Mouse (Mus musculus): ENCODE results near the gene Hrct1. TPM values are rescaled to one million over a fixed set of nuclear protein-coding genes. Genes with fewer than 3 reads are reported as not detected.

Hrct1 gene
- polyA plus RNA-seq, 1 experiment from 2014 or later = 1.3 TPM

DNA sequence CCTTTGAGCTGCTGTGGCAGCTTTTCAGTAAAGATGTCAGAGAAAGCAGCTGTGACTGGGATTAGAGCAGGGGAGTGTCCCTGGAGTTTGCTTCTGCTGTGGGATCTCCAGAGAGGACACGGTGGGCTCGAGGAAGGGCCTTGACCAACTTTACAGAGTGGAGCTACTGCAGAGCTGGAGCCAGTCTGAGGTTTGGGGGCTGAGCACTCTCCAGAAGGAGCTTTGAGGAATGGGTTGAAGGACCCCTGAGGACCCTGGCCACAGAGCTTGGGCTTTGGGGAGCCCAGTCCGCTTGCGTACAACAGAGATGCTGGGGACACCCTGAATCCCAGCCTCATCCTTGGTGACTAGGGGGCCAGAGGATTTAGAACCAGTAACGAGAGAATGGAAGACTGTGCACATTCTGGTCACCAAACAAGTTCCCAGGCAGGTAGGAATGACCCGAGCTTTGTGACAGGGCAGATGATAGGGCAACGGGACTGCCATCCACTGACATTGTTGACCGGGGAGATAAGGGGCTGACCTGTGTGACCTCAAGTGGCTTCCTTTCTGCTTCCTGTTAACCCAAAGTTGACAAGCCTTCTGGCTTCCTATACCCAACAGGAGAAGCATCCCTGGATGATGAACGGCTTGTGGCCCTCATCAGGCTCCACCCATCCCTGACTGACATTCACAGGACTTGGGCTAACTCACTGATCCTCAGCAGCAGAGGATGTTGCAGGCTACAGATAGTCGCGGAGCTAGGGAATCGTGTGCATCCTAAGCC, 577 bp upstream of the Hrct1 start:
- H3K4me2 ChIP-seq (replicated peaks; ENCODE audit: low read depth, low read length) = no peak overlapping the region
- ATAC-seq (ENCODE audit: low FRiP score, low TSS enrichment) = peak; percentile 16; the same call in 1 of the 2 replicates
- H3K9ac ChIP-seq (replicated peaks; ENCODE audit: low read length) = no peak overlapping the region
- H3K4me1 ChIP-seq (ENCODE audit: insufficient read depth, low read length) = peaks cover 31% of the 10 kb centered on the region
- H3K27me3 ChIP-seq (ENCODE audit: insufficient read depth, low read length) = no peaks in the 10 kb centered on the region
- no peaks in the 10 kb centered on the region for H3K36me3 ChIP-seq (ENCODE audit: insufficient read depth, low read length)
- H3K9me3 ChIP-seq (ENCODE audit: low read length) = no peaks in the 10 kb centered on the region
- H3K27ac ChIP-seq (ENCODE audit: low read length) = no peak overlapping the region
- WGBS = 67% methylated on average over 12 of the region's 12 CpGs
- H3K4me3 ChIP-seq (ENCODE audit: low read length) = no peak overlapping the region

DNA sequence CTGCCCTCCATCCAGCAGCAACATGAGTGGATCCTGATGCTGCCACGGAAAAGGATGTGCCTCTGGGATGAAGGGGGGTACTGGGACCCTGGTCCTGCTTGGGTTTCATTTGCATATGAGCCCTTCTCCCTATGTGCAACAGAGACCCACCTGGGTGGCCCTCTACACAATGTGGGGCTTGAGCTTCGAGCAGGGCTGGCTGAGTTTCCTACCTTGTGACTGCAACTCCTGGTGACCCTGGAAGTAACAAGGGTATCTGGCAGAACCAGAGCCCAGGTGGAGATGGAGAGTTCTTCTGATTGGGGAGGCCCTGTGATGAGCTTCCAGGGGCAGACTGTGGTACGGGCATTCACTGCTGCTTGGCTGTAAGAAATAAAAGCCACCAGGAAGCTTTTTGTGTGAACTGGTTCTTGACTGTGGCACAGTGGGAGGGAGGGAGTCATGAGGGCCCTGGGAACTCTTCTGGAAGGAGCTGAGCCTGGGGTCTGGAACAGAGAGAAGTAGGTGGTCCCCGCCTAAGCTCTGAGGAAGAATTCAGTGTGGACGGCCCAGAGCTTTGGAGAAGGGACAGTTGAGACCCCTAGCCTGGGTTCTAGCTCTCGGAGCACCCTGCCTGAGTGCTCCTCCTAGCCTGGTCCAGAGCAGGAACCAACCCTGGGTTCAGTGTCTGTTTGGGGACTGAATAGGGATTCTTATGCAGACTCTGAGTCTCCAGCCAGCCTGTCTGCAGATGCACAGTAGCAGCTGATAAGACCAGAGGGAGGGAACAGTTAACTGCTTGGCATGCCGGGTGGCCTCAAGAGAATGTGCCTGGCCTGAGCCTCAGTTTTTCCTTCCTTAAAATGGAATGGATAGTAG, 959 bp downstream of the Hrct1 start:
- 77% methylated on average over 7 of the region's 7 CpGs for WGBS
- H3K4me1 ChIP-seq (ENCODE audit: insufficient read depth, low read length) = peaks cover 31% of the 10 kb centered on the region

DNA sequence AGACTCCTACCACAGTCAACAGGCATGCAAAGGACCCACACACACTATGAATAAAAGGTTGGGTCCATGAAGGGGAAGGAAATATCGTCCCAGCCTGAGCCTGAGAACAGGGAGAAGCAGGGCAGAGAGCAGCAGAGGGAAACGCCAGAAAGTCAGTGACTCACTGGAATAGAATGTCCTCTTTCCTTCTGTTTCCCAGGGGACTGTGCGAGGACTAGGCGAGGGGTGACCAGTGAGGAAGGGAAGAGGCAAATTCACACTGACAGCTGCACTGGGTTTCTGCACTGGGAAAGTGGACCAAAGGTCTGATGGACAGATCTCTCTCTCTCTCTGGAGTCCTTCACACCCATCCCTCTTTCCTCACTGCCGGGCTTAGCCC, 1.6 kb downstream of the Hrct1 start:
- Histone ChIP-seq H3K9ac (replicated peaks; ENCODE audit: low read length) (no peak overlapping the region; the same call in 1 of the 2 replicates), H3K36me3 (ENCODE audit: insufficient read depth, low read length) (no peaks in the 10 kb centered on the region), H3K4me3 (ENCODE audit: low read length) (no peak overlapping the region), H3K4me2 (replicated peaks; ENCODE audit: low read depth, low read length) (no peak overlapping the region), H3K9me3 (ENCODE audit: low read length) (no peaks in the 10 kb centered on the region), H3K27ac (ENCODE audit: low read length) (peak overlapping the region; percentile 84), H3K4me1 (ENCODE audit: insufficient read depth, low read length) (peaks cover 31% of the 10 kb centered on the region), H3K27me3 (ENCODE audit: insufficient read depth, low read length) (no peaks in the 10 kb centered on the region)
- 33% methylated on average over 5 of the region's 5 CpGs for WGBS
- ATAC-seq (ENCODE audit: low FRiP score, low TSS enrichment) = peak; percentile 57

More for the DNA sequence above, 959 bp downstream of the Hrct1 start:
- H3K36me3 ChIP-seq (ENCODE audit: insufficient read depth, low read length) = no peaks in the 10 kb centered on the region
- H3K4me3 ChIP-seq (ENCODE audit: low read length) = no peak overlapping the region
- H3K9me3 ChIP-seq (ENCODE audit: low read length) = no peaks in the 10 kb centered on the region
- no peak for ATAC-seq (ENCODE audit: low FRiP score, low TSS enrichment)
- no peak overlapping the region for H3K4me2 ChIP-seq (replicated peaks; ENCODE audit: low read depth, low read length)
- no peaks in the 10 kb centered on the region for H3K27me3 ChIP-seq (ENCODE audit: insufficient read depth, low read length)
- peak overlapping the region; percentile 84 for H3K27ac ChIP-seq (ENCODE audit: low read length)
- no peak overlapping the region; the same call in 1 of the 2 replicates for H3K9ac ChIP-seq (replicated peaks; ENCODE audit: low read length)

DNA sequence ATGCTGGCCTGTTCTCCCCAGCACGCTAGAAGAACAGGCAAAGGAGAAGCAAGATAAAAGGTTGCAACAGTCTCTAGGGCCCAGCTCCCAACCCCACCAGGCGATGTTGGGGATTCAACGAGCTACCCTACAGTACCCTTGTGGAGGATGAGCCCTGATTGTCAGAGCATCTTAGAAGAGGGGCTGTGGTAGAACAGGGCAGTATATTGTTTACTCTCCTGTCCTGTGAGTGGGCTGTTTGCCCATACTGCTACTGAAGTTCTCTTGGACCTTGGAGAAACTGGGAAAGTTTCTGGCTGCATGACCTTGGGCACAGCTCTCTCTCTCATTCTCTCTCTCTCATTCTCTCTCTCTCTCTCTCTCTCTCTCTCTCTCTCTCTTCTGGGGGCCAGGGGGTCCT, 2.1 kb downstream of the Hrct1 start:
- no peaks in the 10 kb centered on the region for H3K9me3 ChIP-seq (ENCODE audit: low read length)
- H3K4me2 ChIP-seq (replicated peaks; ENCODE audit: low read depth, low read length) = no peak overlapping the region
- no peaks in the 10 kb centered on the region for H3K27me3 ChIP-seq (ENCODE audit: insufficient read depth, low read length)
- H3K27ac ChIP-seq (ENCODE audit: low read length) = peak overlapping the region; percentile 84
- peak overlapping the region; percentile 7; the same call in 1 of the 2 replicates for H3K9ac ChIP-seq (replicated peaks; ENCODE audit: low read length)
- ATAC-seq (ENCODE audit: low FRiP score, low TSS enrichment) = no peak
- no peaks in the 10 kb centered on the region for H3K36me3 ChIP-seq (ENCODE audit: insufficient read depth, low read length)
- no peak overlapping the region for H3K4me3 ChIP-seq (ENCODE audit: low read length)
- 50% methylated on average over 3 of the region's 3 CpGs for WGBS
- peaks cover 31% of the 10 kb centered on the region for H3K4me1 ChIP-seq (ENCODE audit: insufficient read depth, low read length)

DNA sequence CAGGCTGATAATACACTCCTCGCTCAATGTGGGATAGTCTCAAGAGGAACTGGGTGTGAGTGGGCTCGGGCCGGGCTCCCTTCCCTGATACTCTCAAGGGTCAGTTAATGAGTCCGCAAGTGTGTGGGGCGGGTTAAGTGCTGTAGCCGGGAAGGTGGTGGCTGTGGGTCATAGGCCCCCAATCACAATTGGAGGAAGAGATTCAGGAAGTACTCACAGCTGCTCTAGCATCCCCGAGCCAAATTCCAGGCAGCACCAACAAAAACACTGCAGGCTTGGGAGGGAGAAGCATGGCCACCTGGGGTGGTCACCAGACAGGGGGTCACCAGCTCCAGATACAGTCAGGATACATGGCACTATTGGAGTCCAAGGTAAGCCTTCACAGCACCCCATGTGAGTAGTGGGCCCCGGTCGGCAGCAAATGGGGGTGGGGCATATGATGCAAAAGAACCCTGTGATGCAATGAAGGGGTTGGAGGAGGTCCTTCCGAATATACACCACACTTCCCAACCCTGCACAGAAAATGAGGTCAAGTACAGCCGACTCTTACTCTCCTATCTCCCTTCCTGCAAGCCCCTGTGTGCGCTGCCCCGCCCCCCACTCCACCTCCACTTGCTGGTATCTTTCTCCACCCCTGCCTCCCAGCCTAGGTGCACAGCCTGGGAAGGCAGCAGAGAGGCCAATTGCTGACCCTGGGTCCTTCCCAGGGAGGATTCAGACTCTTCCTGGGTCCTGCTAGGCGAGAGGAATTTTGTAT, 3.0 kb downstream of the Hrct1 start, which contains the start of gene Spaar:
Gene Spaar (plus strand): TSS at position 241 of the 757 bp plus-strand sequence.
- H3K27ac ChIP-seq (ENCODE audit: low read length) = peak within 1 kb of the TSS; percentile 84

DNA sequence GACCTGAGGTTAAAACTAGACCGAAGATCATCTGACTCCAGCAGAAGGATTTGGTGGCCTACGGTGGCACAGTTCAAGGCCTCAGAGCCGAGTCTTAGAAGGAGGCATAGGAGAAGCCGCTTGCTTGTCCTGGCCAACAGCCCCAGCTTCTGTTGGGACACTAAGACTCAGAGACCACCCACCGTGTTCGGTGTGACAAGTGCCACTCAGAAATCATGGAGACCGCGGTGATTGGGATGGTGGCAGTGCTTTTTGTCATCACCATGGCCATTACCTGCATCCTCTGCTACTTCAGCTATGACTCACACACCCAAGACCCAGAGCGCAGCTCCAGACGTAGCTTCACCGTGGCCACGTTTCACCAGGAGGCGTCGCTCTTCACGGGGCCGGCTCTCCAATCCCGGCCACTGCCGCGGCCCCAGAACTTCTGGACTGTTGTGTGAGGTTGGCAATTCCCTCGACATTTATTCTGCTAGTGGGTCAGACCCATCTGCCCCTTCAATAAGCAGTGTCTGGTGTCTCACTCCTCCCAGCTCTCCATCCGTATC, 3.8 kb downstream of the Hrct1 start:
- Histone ChIP-seq H3K4me3 (ENCODE audit: low read length) (no peak overlapping the region), H3K4me2 (replicated peaks; ENCODE audit: low read depth, low read length) (no peak overlapping the region), H3K27ac (ENCODE audit: low read length) (no peak overlapping the region), H3K9me3 (ENCODE audit: low read length) (no peaks in the 10 kb centered on the region), H3K4me1 (ENCODE audit: insufficient read depth, low read length) (peaks cover 31% of the 10 kb centered on the region), H3K9ac (replicated peaks; ENCODE audit: low read length) (no peak overlapping the region), H3K27me3 (ENCODE audit: insufficient read depth, low read length) (no peaks in the 10 kb centered on the region), H3K36me3 (ENCODE audit: insufficient read depth, low read length) (no peaks in the 10 kb centered on the region)
- WGBS = 79% methylated on average over 21 of the region's 21 CpGs
- ATAC-seq (ENCODE audit: low FRiP score, low TSS enrichment) = no peak

More for the DNA sequence above, 3.0 kb downstream of the Hrct1 start, which contains the start of gene Spaar:
- no peak within 1 kb of the TSS for H3K4me2 ChIP-seq (replicated peaks; ENCODE audit: low read depth, low read length)
- H3K4me1 ChIP-seq (ENCODE audit: insufficient read depth, low read length) = peaks cover 31% of the 10 kb centered on the region
- no peak within 1 kb of the TSS for H3K4me3 ChIP-seq (ENCODE audit: low read length)
- WGBS = 52% methylated on average over 14 of the region's 14 CpGs
- no peak for ATAC-seq (ENCODE audit: low FRiP score, low TSS enrichment)
- H3K9ac ChIP-seq (replicated peaks; ENCODE audit: low read length) = peak within 1 kb of the TSS; percentile 7; the same call in 1 of the 2 replicates
- no peaks in the 10 kb centered on the region for H3K27me3 ChIP-seq (ENCODE audit: insufficient read depth, low read length)
- no peaks in the 10 kb centered on the region for H3K36me3 ChIP-seq (ENCODE audit: insufficient read depth, low read length)
- H3K9me3 ChIP-seq (ENCODE audit: low read length) = no peaks in the 10 kb centered on the region

DNA sequence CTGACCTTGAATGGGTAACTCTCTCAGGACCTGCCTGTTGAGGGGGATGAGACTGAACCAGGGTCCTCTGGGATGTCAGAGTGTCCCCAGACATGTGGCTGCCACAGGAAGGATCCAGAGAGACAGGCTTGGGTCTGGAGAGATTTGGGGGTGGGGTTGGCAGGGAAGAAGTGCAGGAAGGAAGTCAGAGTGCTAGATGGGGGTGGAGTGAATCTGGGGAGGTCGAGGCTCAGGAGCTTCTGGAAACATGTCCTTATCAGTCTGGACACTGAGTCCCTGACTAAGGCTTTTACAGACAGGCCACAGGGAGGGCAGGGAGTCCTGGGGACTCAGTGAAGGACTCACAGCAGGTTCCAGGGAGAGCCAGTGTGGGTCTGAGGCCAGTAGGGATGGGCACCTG, 5.2 kb downstream of the Hrct1 start:
- WGBS = 33% methylated on average over 1 of the region's 1 CpGs
- H3K27ac ChIP-seq (ENCODE audit: low read length) = no peak overlapping the region
- H3K4me1 ChIP-seq (ENCODE audit: insufficient read depth, low read length) = peaks cover 31% of the 10 kb centered on the region
- H3K27me3 ChIP-seq (ENCODE audit: insufficient read depth, low read length) = no peaks in the 10 kb centered on the region
- H3K9me3 ChIP-seq (ENCODE audit: low read length) = no peaks in the 10 kb centered on the region
- H3K4me2 ChIP-seq (replicated peaks; ENCODE audit: low read depth, low read length) = no peak overlapping the region
- no peak overlapping the region for H3K4me3 ChIP-seq (ENCODE audit: low read length)
- no peak overlapping the region for H3K9ac ChIP-seq (replicated peaks; ENCODE audit: low read length)
- H3K36me3 ChIP-seq (ENCODE audit: insufficient read depth, low read length) = no peaks in the 10 kb centered on the region
- no peak for ATAC-seq (ENCODE audit: low FRiP score, low TSS enrichment)

DNA sequence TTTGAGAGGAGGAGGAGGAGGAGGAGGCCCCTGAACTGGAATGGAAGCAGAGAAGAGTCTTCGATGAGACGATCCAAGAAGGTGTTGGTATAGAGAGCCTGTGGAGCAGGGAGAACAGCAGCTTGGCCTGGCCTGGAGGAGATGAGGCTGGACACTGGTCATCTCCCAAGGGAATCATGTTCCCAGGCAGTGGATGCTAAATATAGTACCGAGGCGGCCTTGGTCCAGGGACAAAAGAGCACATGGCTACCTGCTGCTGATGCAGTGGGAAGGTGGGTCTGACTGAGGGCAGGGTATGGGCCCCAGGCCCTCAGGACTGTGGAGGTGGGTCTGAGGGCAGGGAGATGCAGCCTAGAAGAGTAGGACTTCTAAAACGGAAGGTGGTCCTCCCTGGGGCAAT, 6.2 kb downstream of the Hrct1 start:
- Histone ChIP-seq H3K4me2 (replicated peaks; ENCODE audit: low read depth, low read length) (no peak overlapping the region), H3K4me1 (ENCODE audit: insufficient read depth, low read length) (peaks cover 22% of the 10 kb centered on the region), H3K36me3 (ENCODE audit: insufficient read depth, low read length) (no peaks in the 10 kb centered on the region), H3K9ac (replicated peaks; ENCODE audit: low read length) (no peak overlapping the region), H3K4me3 (ENCODE audit: low read length) (no peak overlapping the region), H3K27me3 (ENCODE audit: insufficient read depth, low read length) (no peaks in the 10 kb centered on the region), H3K27ac (ENCODE audit: low read length) (no peak overlapping the region), H3K9me3 (ENCODE audit: low read length) (no peaks in the 10 kb centered on the region)
- 76% methylated on average over 5 of the region's 5 CpGs for WGBS
- ATAC-seq (ENCODE audit: low FRiP score, low TSS enrichment) = no peak

DNA sequence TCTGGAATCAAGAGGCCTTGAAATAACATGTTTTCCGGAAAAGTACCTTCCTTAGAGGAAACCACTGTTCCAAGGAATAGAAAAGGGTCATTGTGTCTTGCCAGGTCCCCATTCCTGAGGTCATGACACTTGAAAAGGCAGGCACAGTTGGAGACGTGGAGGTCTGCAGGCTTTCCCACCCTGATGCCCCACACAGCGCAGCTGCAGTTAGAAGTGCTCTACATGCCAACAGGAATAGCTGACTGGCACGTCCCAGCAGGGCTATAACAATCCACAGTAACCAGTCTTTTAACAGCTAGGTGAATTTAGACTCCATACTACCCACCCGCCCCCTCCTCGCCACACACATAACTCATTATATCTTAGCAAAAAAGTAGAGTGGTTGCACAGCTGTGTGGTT, 10.2 kb downstream of the Hrct1 start:
- WGBS = 65% methylated on average over 6 of the region's 6 CpGs
- Histone ChIP-seq H3K27me3 (ENCODE audit: insufficient read depth, low read length) (no peaks in the 10 kb centered on the region), H3K9ac (replicated peaks; ENCODE audit: low read length) (no peak overlapping the region), H3K9me3 (ENCODE audit: low read length) (no peaks in the 10 kb centered on the region), H3K27ac (ENCODE audit: low read length) (no peak overlapping the region), H3K4me3 (ENCODE audit: low read length) (no peak overlapping the region), H3K4me1 (ENCODE audit: insufficient read depth, low read length) (no peaks in the 10 kb centered on the region), H3K4me2 (replicated peaks; ENCODE audit: low read depth, low read length) (no peak overlapping the region), H3K36me3 (ENCODE audit: insufficient read depth, low read length) (no peaks in the 10 kb centered on the region)
- peak; percentile 35; the same call in 1 of the 2 replicates for ATAC-seq (ENCODE audit: low FRiP score, low TSS enrichment)
